Mouse (Mus musculus) right cerebral cortex, adult 2 months (tissue): ENCODE results near the gene Gadd45a.
"Not testable (repeated sequence)": the region's sequence is repeated elsewhere in the genome, so short reads cannot be mapped to it uniquely, and the experiment has no call there.

ENCODE experiments used
- DNase-seq, 2 experiments: peaks; one replicate each; pipeline ENCODE4 v3.0.0; 2021 to 2022; ENCODE audit warnings: low spot score in 2 of 2

Gene Gadd45a

GRCm38 (mm10) chr6:67048880-67049694 lies 11.8 kb upstream of the Gadd45a start:
- no peak for DNase-seq

- no peak for DNase-seq
These were observed 10.9 kb upstream of the Gadd45a start for GRCm38 (mm10) chr6:67048052-67048691.

- DNase-seq = no peak
These were observed 9.7 kb upstream of the Gadd45a start for GRCm38 (mm10) chr6:67046937-67047336.

GRCm38 (mm10) chr6:67045424-67045823 lies 8.2 kb upstream of the Gadd45a start:
- no peak for DNase-seq

- DNase-seq = no peak
These were observed 3.7 kb upstream of the Gadd45a start for GRCm38 (mm10) chr6:67040904-67041410.

- DNase-seq = no peak
These were observed 1.7 kb upstream of the Gadd45a start for GRCm38 (mm10) chr6:67038964-67039363.

GRCm38 (mm10) chr6:67036356-67036811 lies 873 bp downstream of the Gadd45a start:
- peak; percentile 72 to 81 for DNase-seq

GRCm38 (mm10) chr6:67035388-67036299 lies 1.6 kb downstream of the Gadd45a start:
- DNase-seq = peak; percentile 17

- no peak for DNase-seq
These were observed 2.7 kb downstream of the Gadd45a start for GRCm38 (mm10) chr6:67034331-67035130.

- DNase-seq = no peak
These were observed 3.7 kb downstream of the Gadd45a start for GRCm38 (mm10) chr6:67033604-67034003.

GRCm38 (mm10) chr6:67032972-67033371 lies 4.3 kb downstream of the Gadd45a start:
- DNase-seq = not testable (repeated sequence)

GRCm38 (mm10) chr6:67032551-67032950 lies 4.7 kb downstream of the Gadd45a start:
- not testable (repeated sequence) for DNase-seq

- no peak for DNase-seq
These were observed 6.4 kb downstream of the Gadd45a start for GRCm38 (mm10) chr6:67030846-67031245.

- DNase-seq = no peak
These were observed 6.8 kb downstream of the Gadd45a start for GRCm38 (mm10) chr6:67030416-67030815.

GRCm38 (mm10) chr6:67029987-67030386 lies 7.3 kb downstream of the Gadd45a start:
- no peak for DNase-seq

GRCm38 (mm10) chr6:67029312-67029950 lies 7.8 kb downstream of the Gadd45a start:
- DNase-seq = no peak

- DNase-seq = no peak
These were observed 9.7 kb downstream of the Gadd45a start for GRCm38 (mm10) chr6:67027438-67028142.

GRCm38 (mm10) chr6:67026661-67027060 lies 10.6 kb downstream of the Gadd45a start:
- DNase-seq = no peak

GRCm38 (mm10) chr6:67023729-67024128 lies 13.5 kb downstream of the Gadd45a start:
- no peak for DNase-seq

GRCm38 (mm10) chr6:67021308-67021707 lies 15.9 kb downstream of the Gadd45a start:
- DNase-seq = no peak
